Mouse (Mus musculus) MEL (cell line): ENCODE measurements around the gene Tcea3.

Experiments used
- CTCF ChIP-seq, 3 experiments: IDR thresholded peaks in 2 of 3; conservative IDR thresholded peaks in 1 of 3; 2 replicates each; pipeline ENCODE4 v1.5.1; 2011 to 2012; ENCODE audit warnings: low read length in 3 of 3, low read depth in 2 of 3, mild to moderate bottlenecking in 2 of 3, improper control_type of control experiment in 1 of 3, inconsistent platforms in 1 of 3, mixed read lengths in 1 of 3, moderate library complexity in 1 of 3; ENCODE audit not compliant: control insufficient read depth in 1 of 3, insufficient read depth in 1 of 3, poor library complexity in 1 of 3, severe bottlenecking in 1 of 3
- EP300 ChIP-seq, 2 experiments: IDR thresholded peaks; 2 replicates each; pipeline ENCODE4 v1.6.1; 2011; ENCODE audit warnings: improper control_type of control experiment in 2 of 2, low read length in 2 of 2, low read depth in 1 of 2, mild to moderate bottlenecking in 1 of 2
- HCFC1 ChIP-seq: IDR thresholded peaks from 2 replicates; pipeline ENCODE4 v1.6.1; 2012; ENCODE audit warnings: low read depth, mild to moderate bottlenecking, inconsistent platforms, low read length, improper control_type of control experiment, moderate library complexity
- MXI1 ChIP-seq: IDR thresholded peaks from 2 replicates; pipeline ENCODE4 v1.6.1; 2011; ENCODE audit warnings: mild to moderate bottlenecking, low read depth, low read length, improper control_type of control experiment
- NELFE ChIP-seq: IDR thresholded peaks from 2 replicates; pipeline ENCODE4 v1.6.1; 2011; ENCODE audit warnings: low read depth, low read length, improper control_type of control experiment
- POLR2A ChIP-seq, 2 experiments: IDR thresholded peaks; 2 replicates each; pipeline ENCODE4 v1.6.1; 2011 to 2012; ENCODE audit warnings: low read length in 2 of 2, mild to moderate bottlenecking in 2 of 2, control low read depth in 1 of 2, improper control_type of control experiment in 1 of 2, low read depth in 1 of 2, moderate library complexity in 1 of 2; ENCODE audit not compliant: control insufficient read depth in 1 of 2, insufficient read depth in 1 of 2, poor library complexity in 1 of 2
- TBP ChIP-seq: IDR thresholded peaks from 2 replicates; pipeline ENCODE4 v1.8.0; 2011; ENCODE audit warnings: low read depth, low read length, improper control_type of control experiment
- TCF12 ChIP-seq: IDR thresholded peaks from 2 replicates; pipeline ENCODE4 v1.6.1; 2014; ENCODE audit warnings: low read depth, mild to moderate bottlenecking, inconsistent platforms, low read length, improper control_type of control experiment, moderate library complexity
- UBTF ChIP-seq: IDR thresholded peaks from 2 replicates; pipeline ENCODE4 v1.6.1; 2012; ENCODE audit warnings: low read depth, mild to moderate bottlenecking, inconsistent platforms, low read length, improper control_type of control experiment, moderate library complexity, borderline replicate concordance; ENCODE audit not compliant: insufficient read depth
- USF1 ChIP-seq: IDR thresholded peaks from 2 replicates; pipeline ENCODE4 v1.6.1; 2014; ENCODE audit warnings: low read depth, mild to moderate bottlenecking, inconsistent platforms, low read length, improper control_type of control experiment, moderate library complexity
- USF2 ChIP-seq, 2 experiments: IDR thresholded peaks; 2 replicates each; pipeline ENCODE4 v1.6.1; 2011 to 2012; ENCODE audit warnings: improper control_type of control experiment in 2 of 2, low read length in 2 of 2, borderline replicate concordance in 1 of 2, inconsistent platforms in 1 of 2, low read depth in 1 of 2, mild to moderate bottlenecking in 1 of 2; ENCODE audit not compliant: insufficient read depth in 1 of 2

DNA sequence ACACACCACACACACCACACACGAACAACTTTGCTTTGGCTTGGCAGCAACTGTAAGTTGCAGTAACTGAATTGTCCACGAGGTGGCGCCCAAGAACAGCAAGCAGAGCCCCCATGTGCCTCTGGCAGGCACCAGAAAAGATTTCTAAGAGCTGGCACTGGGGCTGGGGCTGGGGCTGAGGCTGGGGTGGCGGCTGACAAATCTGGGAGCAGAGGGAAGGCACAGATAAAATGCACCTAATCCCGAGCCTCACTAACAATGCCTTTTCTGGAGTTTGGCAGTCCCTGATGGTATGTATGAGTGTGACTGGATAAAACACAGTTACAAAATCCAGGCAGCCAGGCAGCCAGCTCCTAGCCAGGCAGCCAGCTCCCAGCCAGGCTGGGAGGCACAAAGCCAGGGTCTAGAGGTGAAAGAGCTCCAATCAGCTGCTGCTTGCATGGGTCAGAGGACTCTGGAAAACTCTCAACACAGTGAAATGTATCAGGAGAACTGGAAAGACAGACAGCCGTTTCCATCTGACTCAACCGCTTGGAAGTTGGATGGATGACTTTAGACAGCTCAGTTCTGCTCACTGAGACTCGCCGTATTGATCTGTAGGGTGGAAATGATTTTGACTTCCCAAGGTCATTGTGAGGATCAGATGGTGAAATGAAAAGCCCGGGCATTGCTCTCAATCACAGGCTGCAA lies 13.1 kb downstream of the Tcea3 start:
- peak; percentile 58 to 95 (median 80) for TF ChIP-seq CTCF (IDR thresholded peaks at IDR 0.05 in 2 of 3, conservative IDR thresholded peaks at IDR 0.05 in 1 of 3; ENCODE audit: control insufficient read depth in 1 of 3, insufficient read depth in 1 of 3, low read depth in 2 of 3, low read length in 3 of 3, poor library complexity in 1 of 3, severe bottlenecking in 1 of 3)
- TF ChIP-seq POLR2A (IDR thresholded peaks at IDR 0.05; ENCODE audit: control insufficient read depth in 1 of 2, insufficient read depth in 1 of 2, low read depth in 1 of 2, low read length in 2 of 2, poor library complexity in 1 of 2) = no peak
- no peak for TF ChIP-seq TBP
- TF ChIP-seq NELFE = no peak
- TF ChIP-seq EP300 (IDR thresholded peaks at IDR 0.05; ENCODE audit: low read depth in 1 of 2, low read length in 2 of 2) = no peak
- TF ChIP-seq TCF12 = no peak
- TF ChIP-seq UBTF = no peak
- TF ChIP-seq HCFC1 = no peak
- TF ChIP-seq USF1 = no peak
- no peak for TF ChIP-seq MXI1
- TF ChIP-seq USF2 (IDR thresholded peaks at IDR 0.05; ENCODE audit: borderline replicate concordance in 1 of 2, insufficient read depth in 1 of 2, low read depth in 1 of 2, low read length in 2 of 2) = no peak
